Mouse (Mus musculus): ENCODE measurements around the gene Kif26a. TPM values are rescaled to one million over a fixed set of nuclear protein-coding genes. Genes with fewer than 3 reads are reported as not detected.

The Kif26a gene
- polyA plus RNA-seq, 1 experiment from 2014 or later, result 3.6 TPM

DNA sequence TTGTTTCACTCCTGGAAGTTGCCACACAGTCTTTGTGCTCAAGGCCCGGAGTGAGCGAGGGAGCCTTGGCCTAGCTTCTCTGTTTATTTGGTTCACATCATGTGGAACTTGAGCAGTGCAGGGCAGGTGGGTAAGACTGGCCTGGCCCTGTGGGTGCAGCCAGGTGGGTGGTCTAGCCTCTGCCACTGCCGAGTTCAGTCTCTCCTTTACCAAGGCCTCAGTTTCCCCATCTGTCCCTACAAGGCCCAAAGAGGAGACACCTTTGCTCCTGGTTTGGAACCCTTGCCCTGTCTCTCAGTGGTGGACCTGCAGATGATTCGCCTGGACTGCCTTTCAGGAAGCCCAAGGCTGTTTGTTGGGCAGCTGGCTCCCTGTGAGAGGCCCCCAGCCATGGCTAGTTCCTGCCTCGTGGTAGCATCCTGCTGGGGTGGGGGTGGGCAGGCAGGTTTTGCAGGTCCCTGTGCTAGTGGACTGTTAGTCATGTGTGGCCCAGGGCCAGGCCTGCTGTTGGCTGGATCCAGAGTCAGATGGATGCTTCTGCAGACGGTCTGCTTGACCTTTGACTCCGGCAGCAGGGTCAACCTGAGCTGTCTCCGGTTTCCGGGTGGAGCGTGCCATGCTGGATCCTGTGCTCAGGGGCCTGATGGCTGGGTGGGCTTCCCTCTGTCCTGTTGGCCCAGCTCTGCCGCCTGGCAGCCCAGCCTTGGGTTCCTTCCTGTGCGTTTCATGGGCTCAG is 5.4 kb downstream of the Kif26a start:
- WGBS, result 34% methylated on average over 12 of the region's 12 CpGs
- Histone ChIP-seq H3K4me3 (ENCODE audit: low read depth, low read length) (no peak overlapping the region), H3K4me1 (replicated peaks; ENCODE audit: control insufficient read depth, insufficient read depth, low read length) (peaks cover 24% of the 10 kb centered on the region), H3K4me2 (ENCODE audit: low read length) (no peak overlapping the region), H3K36me3 (ENCODE audit: control insufficient read depth, insufficient read depth, low read length) (no peaks in the 10 kb centered on the region), H3K9me3 (ENCODE audit: control insufficient read depth, low read length) (no peaks in the 10 kb centered on the region), H3K27me3 (replicated peaks; ENCODE audit: control insufficient read depth, insufficient read depth, low read length) (no peaks in the 10 kb centered on the region), H3K9ac (ENCODE audit: low read length) (no peak overlapping the region), H3K27ac (ENCODE audit: low read depth) (peak overlapping the region; percentile 16; the same call in 1 of the 2 replicates)
- DNase-seq (ENCODE audit: low spot score) (no peak), ATAC-seq (replicated peaks; ENCODE audit: low FRiP score, low TSS enrichment, low read depth) (no peak)

DNA sequence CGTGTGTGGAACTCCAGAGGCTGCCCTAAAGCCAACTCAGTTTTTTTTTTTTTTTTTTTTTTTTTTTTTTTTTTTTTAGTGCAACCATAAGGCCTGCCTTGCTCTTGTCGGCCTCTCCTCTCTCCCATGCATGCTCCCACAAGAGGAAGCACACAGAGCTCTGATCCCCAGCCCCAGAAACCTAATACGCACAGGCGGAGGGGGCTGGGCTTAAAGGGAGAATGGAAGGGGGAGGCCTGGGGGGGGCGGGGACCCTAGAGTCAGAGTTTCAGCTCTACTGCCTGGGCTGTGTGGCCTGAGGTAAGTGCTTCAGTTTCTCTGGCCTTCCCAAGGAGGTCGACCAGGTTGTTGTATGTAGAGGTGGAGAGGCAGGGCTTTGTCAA is 6.0 kb downstream of the Kif26a start:
- Histone ChIP-seq H3K36me3 (ENCODE audit: control insufficient read depth, insufficient read depth, low read length) (no peaks in the 10 kb centered on the region), H3K4me1 (replicated peaks; ENCODE audit: control insufficient read depth, insufficient read depth, low read length) (peaks cover 24% of the 10 kb centered on the region), H3K27me3 (replicated peaks; ENCODE audit: control insufficient read depth, insufficient read depth, low read length) (no peaks in the 10 kb centered on the region), H3K4me3 (ENCODE audit: low read depth, low read length) (no peak overlapping the region), H3K9me3 (ENCODE audit: control insufficient read depth, low read length) (no peaks in the 10 kb centered on the region), H3K27ac (ENCODE audit: low read depth) (peak overlapping the region; percentile 16; the same call in 1 of the 2 replicates), H3K4me2 (ENCODE audit: low read length) (no peak overlapping the region), H3K9ac (ENCODE audit: low read length) (no peak overlapping the region)
- DNase-seq (ENCODE audit: low spot score), result no peak
- no peak for ATAC-seq (replicated peaks; ENCODE audit: low FRiP score, low TSS enrichment, low read depth)
- 47% methylated on average over 6 of the region's 6 CpGs for whole genome bisulfite sequencing

DNA sequence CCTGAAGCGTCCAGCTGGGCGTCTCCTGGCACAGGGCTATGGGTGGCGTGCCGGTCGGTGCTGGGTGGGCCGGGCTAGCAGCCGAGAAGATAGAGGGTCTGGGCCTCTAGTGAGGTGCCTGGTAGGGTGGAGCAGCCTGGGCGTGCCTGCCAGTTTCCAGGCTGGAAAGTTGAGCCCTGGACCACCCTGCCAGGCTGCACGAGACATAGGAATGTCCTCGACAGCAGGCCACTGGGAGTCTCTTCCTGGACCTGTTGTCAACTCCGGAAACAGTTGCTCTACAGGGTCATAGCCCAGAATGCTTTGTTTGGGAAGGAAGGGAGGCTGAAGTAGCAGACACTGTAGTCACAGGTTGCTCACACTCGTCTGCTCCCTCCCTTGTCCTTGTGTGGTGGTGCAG is 7.6 kb downstream of the Kif26a start:
- no peak for DNase-seq (ENCODE audit: low spot score)

DNA sequence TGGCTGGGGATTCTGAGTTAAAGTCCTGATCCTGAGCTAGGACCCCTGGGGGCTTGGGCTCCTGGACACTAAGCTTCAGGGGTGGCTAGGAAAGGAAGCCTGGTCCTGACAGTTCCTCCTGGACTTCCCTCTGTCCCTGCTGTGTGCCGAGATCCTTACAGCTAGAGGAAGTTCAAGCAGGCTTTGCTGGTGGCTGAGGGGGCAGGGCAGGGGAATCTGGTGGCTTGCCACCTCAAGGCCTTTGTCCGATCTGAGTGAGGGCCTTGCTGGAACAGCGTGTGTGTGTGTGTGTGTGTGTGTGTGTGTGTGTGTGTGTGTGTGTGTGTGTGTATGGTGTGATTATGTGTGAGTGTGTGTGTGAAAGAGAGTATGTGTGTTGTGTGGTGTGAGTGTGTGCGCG is 8.5 kb downstream of the Kif26a start:
- Histone ChIP-seq H3K4me3 (ENCODE audit: low read depth, low read length) (no peak overlapping the region), H3K9me3 (ENCODE audit: control insufficient read depth, low read length) (no peaks in the 10 kb centered on the region), H3K36me3 (ENCODE audit: control insufficient read depth, insufficient read depth, low read length) (peaks cover 5% of the 10 kb centered on the region; the same call in 1 of the 2 replicates), H3K27ac (ENCODE audit: low read depth) (no peak overlapping the region), H3K4me1 (replicated peaks; ENCODE audit: control insufficient read depth, insufficient read depth, low read length) (peaks cover 24% of the 10 kb centered on the region), H3K4me2 (ENCODE audit: low read length) (no peak overlapping the region), H3K9ac (ENCODE audit: low read length) (no peak overlapping the region), H3K27me3 (replicated peaks; ENCODE audit: control insufficient read depth, insufficient read depth, low read length) (no peaks in the 10 kb centered on the region)
- ATAC-seq (replicated peaks; ENCODE audit: low FRiP score, low TSS enrichment, low read depth) (no peak), DNase-seq (ENCODE audit: low spot score) (no peak)
- WGBS, result 61% methylated on average over 5 of the region's 5 CpGs

More for the DNA sequence above, 7.6 kb downstream of the Kif26a start:
- no peak overlapping the region for H3K4me2 ChIP-seq (ENCODE audit: low read length)
- H3K4me1 ChIP-seq (replicated peaks; ENCODE audit: control insufficient read depth, insufficient read depth, low read length), result peaks cover 18% of the 10 kb centered on the region
- no peaks in the 10 kb centered on the region for H3K9me3 ChIP-seq (ENCODE audit: control insufficient read depth, low read length)
- H3K27ac ChIP-seq (ENCODE audit: low read depth), result no peak overlapping the region
- 66% methylated on average over 12 of the region's 12 CpGs for WGBS
- peaks cover 5% of the 10 kb centered on the region; the same call in 1 of the 2 replicates for H3K36me3 ChIP-seq (ENCODE audit: control insufficient read depth, insufficient read depth, low read length)
- H3K4me3 ChIP-seq (ENCODE audit: low read depth, low read length), result no peak overlapping the region
- no peak overlapping the region for H3K9ac ChIP-seq (ENCODE audit: low read length)
- H3K27me3 ChIP-seq (replicated peaks; ENCODE audit: control insufficient read depth, insufficient read depth, low read length), result no peaks in the 10 kb centered on the region
- no peak for ATAC-seq (replicated peaks; ENCODE audit: low FRiP score, low TSS enrichment, low read depth)

DNA sequence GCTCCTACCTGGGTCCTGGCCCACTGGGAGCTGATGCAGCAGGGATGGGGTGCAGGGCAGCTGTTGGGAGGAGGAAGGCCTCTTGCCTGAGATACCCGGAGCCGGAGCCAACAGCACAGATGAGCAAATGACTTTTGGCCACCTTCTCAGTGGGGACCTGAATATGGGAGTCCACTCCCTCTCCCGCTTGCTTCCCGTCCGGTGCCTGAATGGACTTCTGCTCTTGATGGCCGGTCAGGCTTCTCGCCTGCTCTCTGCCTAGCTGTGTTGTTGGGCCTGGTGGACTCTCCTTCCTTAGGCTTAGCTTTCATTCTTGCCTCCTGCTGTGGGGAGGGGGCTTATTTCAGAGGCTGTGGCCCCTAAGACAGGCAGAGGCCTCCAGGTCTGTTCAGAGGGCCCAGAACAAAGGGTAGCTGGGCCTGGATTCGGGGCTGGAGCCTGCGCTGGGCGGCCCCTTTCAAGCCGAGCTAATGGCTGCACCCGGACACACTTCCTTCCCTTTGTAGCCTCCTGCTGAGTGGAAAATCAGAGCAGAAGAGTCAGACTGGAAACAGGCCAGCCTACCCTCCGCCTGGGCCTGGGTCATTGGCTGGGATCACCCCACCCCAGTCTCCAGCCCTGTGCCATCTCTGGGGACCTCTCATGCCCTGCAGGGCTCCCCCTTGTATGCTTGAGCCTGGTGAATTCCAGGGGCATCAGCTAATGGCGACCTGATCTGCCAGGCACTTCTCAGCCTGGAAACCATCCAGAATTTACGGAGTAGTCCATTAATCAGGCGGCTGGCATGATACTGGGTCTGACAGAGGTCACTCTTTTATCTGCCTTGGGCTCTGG is 9.4 kb downstream of the Kif26a start:
- H3K27me3 ChIP-seq (replicated peaks; ENCODE audit: control insufficient read depth, insufficient read depth, low read length), result no peaks in the 10 kb centered on the region
- H3K4me2 ChIP-seq (ENCODE audit: low read length), result no peak overlapping the region
- H3K9me3 ChIP-seq (ENCODE audit: control insufficient read depth, low read length), result no peaks in the 10 kb centered on the region
- peaks cover 5% of the 10 kb centered on the region; the same call in 1 of the 2 replicates for H3K36me3 ChIP-seq (ENCODE audit: control insufficient read depth, insufficient read depth, low read length)
- 67% methylated on average over 16 of the region's 16 CpGs for WGBS
- H3K4me3 ChIP-seq (ENCODE audit: low read depth, low read length), result no peak overlapping the region
- H3K27ac ChIP-seq (ENCODE audit: low read depth), result peak overlapping the region; percentile 9; the same call in 1 of the 2 replicates
- ATAC-seq (replicated peaks; ENCODE audit: low FRiP score, low TSS enrichment, low read depth) (no peak), DNase-seq (ENCODE audit: low spot score) (no peak)
- H3K9ac ChIP-seq (ENCODE audit: low read length), result no peak overlapping the region
- H3K4me1 ChIP-seq (replicated peaks; ENCODE audit: control insufficient read depth, insufficient read depth, low read length), result peaks cover 21% of the 10 kb centered on the region

DNA sequence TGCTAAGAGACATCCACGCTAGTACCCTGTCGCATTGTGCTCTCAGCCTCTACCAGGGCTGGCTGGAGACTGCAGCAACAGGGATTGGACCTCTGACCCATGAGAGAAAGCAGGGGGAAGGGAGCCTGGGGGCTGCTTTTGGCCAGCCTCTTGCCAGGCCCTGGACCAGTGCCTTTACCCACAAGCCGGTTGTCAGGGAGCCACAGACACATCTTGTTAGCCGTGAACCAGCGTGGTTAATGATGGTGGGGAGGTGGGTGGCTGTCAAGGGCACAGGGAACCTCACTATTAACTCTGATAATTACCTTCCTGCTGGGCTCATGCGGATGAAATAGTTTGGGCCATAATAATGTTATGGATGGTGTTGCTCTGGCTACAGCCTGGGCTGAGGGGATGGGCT is 10.8 kb downstream of the Kif26a start:
- Histone ChIP-seq H3K36me3 (ENCODE audit: control insufficient read depth, insufficient read depth, low read length) (peaks cover 5% of the 10 kb centered on the region; the same call in 1 of the 2 replicates), H3K9me3 (ENCODE audit: control insufficient read depth, low read length) (no peaks in the 10 kb centered on the region), H3K4me1 (replicated peaks; ENCODE audit: control insufficient read depth, insufficient read depth, low read length) (peaks cover 14% of the 10 kb centered on the region), H3K27me3 (replicated peaks; ENCODE audit: control insufficient read depth, insufficient read depth, low read length) (no peaks in the 10 kb centered on the region), H3K4me2 (ENCODE audit: low read length) (no peak overlapping the region), H3K4me3 (ENCODE audit: low read depth, low read length) (no peak overlapping the region), H3K9ac (ENCODE audit: low read length) (no peak overlapping the region), H3K27ac (ENCODE audit: low read depth) (no peak overlapping the region)
- no peak for DNase-seq (ENCODE audit: low spot score)
- WGBS, result 71% methylated on average over 6 of the region's 6 CpGs
- ATAC-seq (replicated peaks; ENCODE audit: low FRiP score, low TSS enrichment, low read depth), result no peak

DNA sequence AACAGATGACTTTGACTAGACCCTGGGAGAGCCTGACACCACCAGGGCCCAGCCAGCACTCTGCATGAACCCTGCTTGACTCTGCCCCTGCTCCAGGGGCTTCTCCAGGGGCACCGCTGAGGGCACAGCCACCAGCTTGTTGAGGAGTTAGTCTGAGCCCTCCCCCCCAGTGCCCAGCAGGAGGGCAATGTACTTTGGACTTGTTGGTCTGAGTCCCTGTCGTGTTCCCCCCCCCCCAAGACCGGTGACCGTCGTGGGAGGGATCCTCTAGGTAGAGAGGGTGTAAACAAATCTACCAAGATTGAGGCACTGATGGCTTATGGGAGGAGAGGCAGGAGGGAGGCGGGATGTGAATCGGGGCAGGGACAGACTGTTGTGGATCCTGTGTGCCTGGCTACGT is 12.2 kb downstream of the Kif26a start:
- no peak overlapping the region for H3K9ac ChIP-seq (ENCODE audit: low read length)
- H3K36me3 ChIP-seq (ENCODE audit: control insufficient read depth, insufficient read depth, low read length), result peaks cover 5% of the 10 kb centered on the region; the same call in 1 of the 2 replicates
- H3K4me1 ChIP-seq (replicated peaks; ENCODE audit: control insufficient read depth, insufficient read depth, low read length), result peaks cover 11% of the 10 kb centered on the region; the same call in 1 of the 2 replicates
- no peaks in the 10 kb centered on the region for H3K27me3 ChIP-seq (replicated peaks; ENCODE audit: control insufficient read depth, insufficient read depth, low read length)
- DNase-seq (ENCODE audit: low spot score), result no peak
- H3K9me3 ChIP-seq (ENCODE audit: control insufficient read depth, low read length), result no peaks in the 10 kb centered on the region
- no peak overlapping the region for H3K27ac ChIP-seq (ENCODE audit: low read depth)
- H3K4me2 ChIP-seq (ENCODE audit: low read length), result no peak overlapping the region
- H3K4me3 ChIP-seq (ENCODE audit: low read depth, low read length), result no peak overlapping the region
- WGBS, result 38% methylated on average over 8 of the region's 8 CpGs
- 0 out of 2 replicates have a peak, but pooled peaks have one; percentile 7 for ATAC-seq (replicated peaks; ENCODE audit: low FRiP score, low TSS enrichment, low read depth)

DNA sequence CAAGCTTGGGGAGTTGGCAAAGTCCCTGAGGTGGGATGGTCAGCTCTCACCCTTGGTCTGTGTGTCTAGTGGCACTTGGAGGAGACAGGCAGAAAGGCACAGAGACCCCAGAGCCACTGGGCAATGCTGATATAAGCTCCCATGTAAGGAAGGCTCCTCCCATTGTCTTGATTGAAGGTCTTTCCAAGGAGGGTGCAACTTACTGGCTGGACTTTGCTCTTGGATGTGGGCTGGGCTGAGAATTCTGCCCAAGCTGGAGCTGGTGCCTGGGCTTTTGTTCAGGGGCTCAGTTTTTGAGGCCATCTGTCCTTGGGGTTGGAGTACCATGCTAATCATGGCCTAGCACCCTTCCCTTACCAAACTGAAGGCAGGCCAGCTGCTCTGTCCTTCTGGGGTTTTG is 12.8 kb downstream of the Kif26a start:
- Histone ChIP-seq H3K4me1 (replicated peaks; ENCODE audit: control insufficient read depth, insufficient read depth, low read length) (peaks cover 11% of the 10 kb centered on the region; the same call in 1 of the 2 replicates), H3K4me2 (ENCODE audit: low read length) (no peak overlapping the region), H3K36me3 (ENCODE audit: control insufficient read depth, insufficient read depth, low read length) (peaks cover 5% of the 10 kb centered on the region; the same call in 1 of the 2 replicates), H3K9ac (ENCODE audit: low read length) (no peak overlapping the region), H3K27me3 (replicated peaks; ENCODE audit: control insufficient read depth, insufficient read depth, low read length) (no peaks in the 10 kb centered on the region), H3K9me3 (ENCODE audit: control insufficient read depth, low read length) (no peaks in the 10 kb centered on the region), H3K4me3 (ENCODE audit: low read depth, low read length) (no peak overlapping the region), H3K27ac (ENCODE audit: low read depth) (no peak overlapping the region)
- ATAC-seq (replicated peaks; ENCODE audit: low FRiP score, low TSS enrichment, low read depth) (peak; percentile 26; the same call in 1 of the 2 replicates), DNase-seq (ENCODE audit: low spot score) (no peak)

All from intestine, embryonic 14.5 days (tissue).